Mouse (Mus musculus) hindbrain, embryonic 15.5 days (tissue): ENCODE results near the gene Gm11034. TPM values are rescaled to one million over a fixed set of nuclear protein-coding genes. Genes with fewer than 3 reads are reported as not detected.

Experiments
- polyA plus RNA-seq: library from polyadenylated mRNA; unstranded; fragments of >200 nt; fragmentation: Nextera tagmentation; extraction: Ambion mirVana; gene quantifications from 2 replicates; pipeline ENCODE4 v1.2.1, GENCODE M21; 2015

The Gm11034 gene
- polyA plus RNA-seq, 1 experiment from 2014 or later = not detected

Other genes with a start within 250 kb of the Gm11034 start
- gene Cyp4f18, start 204.0 kb downstream of the Gm11034 start, polyA plus RNA-seq = 0.40 and 1.1 TPM in 2 replicates
- gene Olfr372, start 172.4 kb downstream of the Gm11034 start, polyA plus RNA-seq = 0.04 TPM in 1 of 2 replicates, not detected in the other
- not detected in 2 replicates for gene Olfr373, start 130.5 kb downstream of the Gm11034 start, polyA plus RNA-seq
- 0.07 TPM in 1 of 2 replicates, not detected in the other for gene Olfr374, start 106.6 kb downstream of the Gm11034 start, polyA plus RNA-seq
- gene Tpm4, start 78.7 kb downstream of the Gm11034 start, polyA plus RNA-seq = 187 and 202 TPM in 2 replicates
- 84.2 and 85.7 TPM in 2 replicates for gene Rab8a, start 52.4 kb downstream of the Gm11034 start, polyA plus RNA-seq
- not detected in 2 replicates for gene Hsh2d, start 24.0 kb downstream of the Gm11034 start, polyA plus RNA-seq
- not detected in 2 replicates for gene Cib3, start 799 bp downstream of the Gm11034 start, polyA plus RNA-seq
- 91.8 and 97.1 TPM in 2 replicates for gene Fam32a, start 6.1 kb upstream of the Gm11034 start, polyA plus RNA-seq
- gene Ap1m1, start 26.4 kb upstream of the Gm11034 start, polyA plus RNA-seq = 238 and 278 TPM in 2 replicates
- gene Gm10282, start 91.6 kb upstream of the Gm11034 start, polyA plus RNA-seq = 9.8 and 12.5 TPM in 2 replicates
- gene Klf2, start 105.4 kb upstream of the Gm11034 start, polyA plus RNA-seq = 6.4 and 6.9 TPM in 2 replicates
- gene Eps15l1, start 207.8 kb upstream of the Gm11034 start, polyA plus RNA-seq = 55.9 and 58.5 TPM in 2 replicates
- 0.85 and 1.5 TPM in 2 replicates for gene Calr3, start 230.2 kb upstream of the Gm11034 start, polyA plus RNA-seq
- gene 1700030K09Rik, start 230.2 kb upstream of the Gm11034 start, polyA plus RNA-seq = 16.5 and 17.0 TPM in 2 replicates